Mouse (Mus musculus) lung, postnatal 25 days (tissue): ENCODE data around the gene Klhl18.
A peak's percentile ranks its signal among the peaks of the same experiment; 100 is the strongest.
"Not testable (repeated sequence)": the region's sequence is repeated elsewhere in the genome, so short reads cannot be mapped to it uniquely, and the experiment has no call there.

Experiments used
- DNase-seq: peaks from one replicate; pipeline ENCODE4 v3.0.0; 2022; ENCODE audit warnings: low spot score

The Klhl18 gene

DNA sequence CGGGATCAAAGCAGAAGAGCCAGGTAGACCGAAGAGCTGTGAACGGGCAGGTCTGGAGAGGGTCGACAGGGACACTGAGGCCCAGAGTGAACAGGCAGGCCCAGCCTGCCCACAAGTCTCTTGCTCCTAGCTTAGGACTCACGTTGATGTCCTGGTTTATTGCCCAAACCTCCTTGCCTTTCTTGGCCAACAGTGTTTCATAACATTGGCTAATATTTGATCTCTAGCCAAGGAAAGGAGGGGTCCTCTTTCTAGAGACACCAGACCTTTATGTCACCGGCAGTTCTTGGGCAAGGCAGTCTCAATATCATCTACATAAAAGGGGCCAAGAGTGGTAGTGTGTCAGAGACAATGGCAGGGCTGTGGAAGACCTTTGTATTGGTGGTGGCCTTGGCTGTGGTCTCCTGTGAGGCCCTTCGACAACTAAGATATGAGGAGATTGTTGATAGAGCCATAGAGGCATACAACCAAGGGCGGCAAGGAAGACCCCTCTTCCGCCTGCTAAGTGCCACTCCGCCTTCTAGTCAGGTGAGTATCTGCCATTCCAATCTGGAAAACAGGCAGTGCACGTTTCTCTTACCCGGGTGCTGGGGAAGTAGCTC lies 56.9 kb downstream of the Klhl18 start, which contains the start of gene Ngp:
Gene Ngp (plus strand): TSS at position 237 of the 602 bp plus-strand sequence.
- DNase-seq, result no peak

DNA sequence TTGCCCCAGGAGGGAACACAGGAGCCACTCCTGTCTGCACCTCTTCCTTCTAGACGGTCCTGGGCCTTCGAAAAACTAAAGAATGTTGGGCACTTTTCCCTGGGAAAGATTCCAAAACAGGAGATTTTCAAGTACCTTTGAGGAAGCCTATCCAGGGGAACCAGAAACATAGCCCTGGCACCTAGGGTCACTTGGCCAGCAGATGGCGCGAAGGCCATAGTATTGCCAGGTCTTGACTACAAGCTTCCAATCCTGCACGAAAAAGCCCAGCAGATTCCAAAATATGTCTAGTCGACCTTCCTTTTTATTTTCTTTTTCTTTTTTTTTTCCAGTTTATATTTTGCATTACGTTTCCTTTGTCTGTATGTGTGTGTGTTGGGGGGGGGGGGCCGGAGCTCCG lies 62.7 kb downstream of the Klhl18 start:
- DNase-seq, result peak; percentile 90

DNA sequence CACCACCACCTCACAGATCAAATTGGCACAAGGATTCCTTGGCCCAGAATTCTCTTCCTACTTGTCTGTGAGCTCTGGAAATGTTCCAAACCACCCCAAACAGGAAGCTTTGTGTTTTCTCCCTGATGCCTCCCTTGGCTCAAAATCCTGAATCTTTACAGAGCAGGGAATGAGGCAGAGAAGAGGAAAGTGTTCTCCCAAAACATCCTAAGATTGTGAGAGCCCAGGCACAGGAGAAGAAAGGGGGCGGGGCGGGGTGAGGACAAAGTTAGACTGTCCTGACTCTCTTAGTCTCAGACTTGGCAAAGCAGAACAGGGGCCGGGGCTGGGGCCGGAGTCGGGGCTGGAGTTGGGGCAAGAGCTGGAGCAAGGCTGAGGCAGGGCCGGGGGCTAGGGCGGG lies 63.6 kb downstream of the Klhl18 start:
- peak; percentile 55 for DNase-seq

DNA sequence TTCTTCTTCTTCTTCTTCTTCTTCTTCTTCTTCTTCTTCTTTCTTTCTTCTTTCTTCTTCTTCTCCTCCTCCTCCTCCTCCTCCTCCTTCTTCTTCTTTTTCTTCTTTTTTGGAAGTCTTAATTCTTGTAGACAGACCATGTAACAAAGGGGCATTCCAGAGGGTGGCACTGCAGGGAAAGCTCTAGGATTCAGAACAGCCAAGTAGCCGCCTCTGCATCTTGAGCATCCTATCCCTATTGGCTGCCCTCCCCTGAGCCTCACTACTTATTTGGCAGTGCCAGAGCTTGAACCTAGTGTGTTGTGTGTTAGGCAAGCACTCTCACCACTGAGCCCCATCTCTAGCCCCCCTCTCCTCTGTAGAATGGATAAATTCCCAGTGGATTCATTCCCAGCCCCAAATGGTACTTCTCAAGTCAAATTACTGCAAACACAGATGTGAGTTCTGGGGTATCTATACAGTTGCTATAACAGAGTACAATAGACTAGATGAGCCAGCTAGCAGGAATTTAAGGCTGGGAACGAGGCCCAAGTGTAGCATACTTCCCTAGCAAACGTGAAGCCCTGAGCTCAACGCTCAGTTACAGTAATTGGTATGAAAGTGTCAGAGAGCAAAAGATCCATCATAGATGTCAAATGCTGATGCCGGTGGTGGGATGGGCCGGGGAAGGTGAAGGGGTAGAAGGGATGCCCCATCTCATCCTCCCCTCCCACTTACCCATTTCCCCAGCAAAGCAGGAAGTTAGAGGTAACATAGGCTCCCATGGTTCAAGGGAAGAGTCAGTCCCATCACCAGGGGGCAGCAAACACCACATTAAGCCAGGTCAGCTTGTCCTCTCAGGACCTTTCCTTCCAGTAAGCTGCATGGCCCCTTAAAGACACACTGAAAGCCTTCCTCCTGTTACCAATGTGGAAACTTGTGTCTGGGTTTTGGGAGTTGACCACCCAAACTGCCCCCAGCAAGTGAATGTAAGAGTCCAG lies 65.3 kb downstream of the Klhl18 start:
- peak; percentile 89 for DNase-seq

DNA sequence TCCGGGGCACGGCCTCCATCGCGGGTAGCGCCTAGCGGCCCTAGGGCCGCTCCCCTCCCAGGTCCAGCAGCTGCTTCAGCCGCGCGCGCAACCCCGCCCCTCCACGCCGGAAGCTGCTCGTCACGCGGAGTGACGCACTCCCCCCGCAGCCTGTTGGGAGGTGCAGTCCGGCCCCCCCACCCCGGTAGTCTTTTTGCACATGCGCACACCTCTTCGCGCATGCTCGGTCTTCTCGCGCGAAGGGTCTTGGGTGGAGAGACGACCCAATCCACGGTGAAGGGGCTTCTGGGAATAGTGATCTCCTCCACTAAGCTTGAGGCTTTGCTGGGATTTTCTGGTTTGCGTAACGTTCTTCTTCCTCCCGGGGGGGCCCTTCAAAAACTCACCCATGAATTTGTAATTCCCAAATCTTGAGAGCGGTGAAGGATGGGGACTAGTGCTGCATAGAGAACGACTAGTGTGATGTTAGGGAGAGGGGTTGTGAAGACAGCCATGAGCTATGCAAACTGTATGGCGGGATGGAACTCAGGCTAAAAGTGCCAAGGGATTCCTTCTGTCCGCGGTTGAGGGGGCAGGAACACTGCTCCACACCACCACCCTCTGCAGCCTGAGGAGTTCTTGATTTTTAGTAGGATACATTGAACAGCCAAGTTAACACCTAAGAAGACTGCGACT lies 68.3 kb downstream of the Klhl18 start, which contains the start of gene Ptpn23:
Gene Ptpn23 (minus strand): TSS at position 115 of the 675 bp plus-strand sequence.
- peak; percentile 95 for DNase-seq

DNA sequence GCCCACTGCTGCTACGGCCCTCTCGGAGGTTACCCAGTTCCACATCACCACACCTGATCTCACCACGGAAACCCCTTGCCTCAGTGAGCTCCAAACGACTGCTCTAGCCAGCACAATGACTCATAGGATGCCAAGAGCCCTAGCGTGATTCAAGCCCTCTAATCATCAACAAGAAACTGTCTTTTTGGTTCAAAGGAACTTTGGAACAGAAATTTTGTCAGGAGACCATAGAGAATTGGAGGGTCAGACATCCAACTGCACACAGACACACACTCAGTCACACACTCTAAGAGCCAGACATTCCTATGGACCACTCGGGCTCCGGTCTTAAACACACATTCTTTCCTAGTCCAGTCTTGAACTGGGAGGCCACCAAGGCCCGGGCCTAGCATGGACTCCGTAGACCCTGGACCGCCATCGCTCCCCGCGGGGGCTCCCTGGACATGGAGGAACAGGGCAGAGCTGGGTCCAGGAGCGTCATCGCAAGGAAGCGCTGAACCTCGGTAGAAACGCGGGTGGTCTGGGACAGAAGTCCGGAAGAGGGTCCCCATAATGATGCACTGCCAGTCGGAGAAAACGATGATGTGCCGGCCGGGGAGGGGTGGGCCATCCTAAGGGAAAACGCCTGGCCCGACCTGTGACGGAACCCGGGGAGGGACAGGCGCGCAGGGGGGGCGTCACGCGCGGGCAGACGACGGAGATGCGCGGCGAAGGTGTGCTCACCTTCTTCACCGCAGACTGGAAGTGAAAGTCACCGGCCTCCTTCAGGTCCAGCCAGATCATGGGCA lies 69.0 kb downstream of the Klhl18 start:
- no peak for DNase-seq

DNA sequence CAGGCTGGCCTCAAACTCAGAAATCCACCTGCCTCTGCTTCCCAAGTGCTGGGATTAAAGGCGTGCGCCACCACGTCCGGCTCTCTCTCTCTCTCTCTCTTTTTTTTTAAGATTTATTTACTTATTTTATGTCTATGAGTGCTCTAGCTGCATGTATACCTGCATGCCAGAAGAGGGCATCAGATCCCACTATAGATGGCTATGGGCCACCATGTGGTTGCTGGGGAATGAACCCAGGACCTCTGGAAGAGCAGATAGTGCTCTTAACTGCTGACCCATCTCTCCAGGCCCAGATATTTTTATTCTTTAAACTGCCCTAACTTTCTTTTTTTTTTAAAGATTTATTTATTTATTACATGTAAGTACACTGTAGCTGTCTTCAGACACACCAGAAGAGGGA lies 73.3 kb downstream of the Klhl18 start:
- DNase-seq, result not testable (repeated sequence)

DNA sequence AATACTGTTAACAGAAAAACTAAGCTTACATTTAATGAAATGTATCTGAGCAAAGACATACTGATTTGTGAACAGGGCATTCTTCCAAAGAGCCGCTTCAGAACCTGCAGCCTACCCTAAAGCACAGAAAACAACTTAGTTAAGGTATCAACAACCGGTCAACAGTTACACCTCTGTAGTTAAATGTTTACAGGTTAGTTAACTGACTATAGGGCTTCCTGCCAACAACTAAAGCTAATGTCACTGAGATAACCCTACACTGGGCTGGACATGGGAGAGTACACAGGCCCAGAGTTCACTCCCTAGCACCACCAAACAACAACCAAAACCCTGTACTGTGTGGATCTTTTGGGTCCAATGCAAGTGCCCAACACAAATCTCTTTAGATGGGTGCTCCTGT lies 73.8 kb downstream of the Klhl18 start:
- DNase-seq, result no peak

DNA sequence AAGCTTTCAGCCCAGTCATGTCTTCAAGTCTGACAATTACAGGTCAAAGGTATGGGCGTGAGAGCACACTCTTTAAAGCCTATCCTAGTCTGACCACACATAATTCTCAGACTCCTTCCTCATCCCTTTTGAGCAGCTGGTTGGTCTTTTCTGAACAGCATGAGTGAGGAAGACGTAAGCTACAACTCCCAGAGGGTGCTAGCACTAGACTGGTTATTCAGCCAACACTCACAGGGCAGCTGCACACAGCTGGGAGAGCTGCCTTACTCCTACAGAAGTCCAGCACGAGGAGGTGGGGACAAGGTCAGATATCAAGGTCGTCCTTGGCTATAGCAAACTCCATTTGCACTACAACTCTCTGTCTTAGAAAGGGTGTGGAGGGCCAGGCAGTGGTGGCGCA lies 75.8 kb downstream of the Klhl18 start:
- DNase-seq, result no peak

DNA sequence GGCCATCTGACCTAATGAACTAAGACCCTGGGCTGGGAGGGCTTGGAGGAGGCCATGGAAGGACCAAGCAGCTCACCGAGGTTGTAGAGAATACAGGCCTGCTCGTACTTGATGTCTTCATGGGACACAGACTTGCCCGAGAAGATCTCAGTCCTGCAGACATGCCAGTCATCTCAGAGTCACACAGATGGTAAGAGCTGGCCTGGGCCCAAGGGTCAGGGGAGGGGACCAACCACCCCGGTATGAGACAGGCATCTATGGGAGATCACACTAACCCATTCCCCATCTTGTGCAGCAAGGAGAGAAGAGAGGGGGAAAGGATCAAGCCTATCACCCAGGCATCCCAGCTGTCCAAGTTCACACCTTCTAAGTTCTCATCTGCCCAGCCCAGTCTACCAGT lies 83.2 kb downstream of the Klhl18 start:
- no peak for DNase-seq

DNA sequence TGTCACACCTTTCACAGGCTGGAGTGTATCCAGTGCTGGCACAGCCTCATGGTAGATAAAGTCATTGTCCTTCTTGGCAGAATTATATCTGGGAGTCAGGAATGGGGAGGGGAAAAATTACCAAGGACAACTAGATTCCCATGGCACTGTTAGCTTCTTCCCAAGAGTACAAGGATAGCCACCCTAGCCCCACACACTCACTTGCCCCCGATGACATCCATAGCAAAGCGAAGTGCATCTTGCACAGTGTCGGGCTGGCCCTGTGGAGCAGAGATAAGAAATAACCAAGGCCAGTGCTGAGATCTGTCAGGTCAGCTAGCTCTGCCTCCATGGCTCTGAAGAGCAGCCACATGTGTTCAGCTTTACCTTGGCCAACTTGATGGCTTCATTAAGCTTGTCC lies 85.7 kb downstream of the Klhl18 start:
- no peak for DNase-seq

DNA sequence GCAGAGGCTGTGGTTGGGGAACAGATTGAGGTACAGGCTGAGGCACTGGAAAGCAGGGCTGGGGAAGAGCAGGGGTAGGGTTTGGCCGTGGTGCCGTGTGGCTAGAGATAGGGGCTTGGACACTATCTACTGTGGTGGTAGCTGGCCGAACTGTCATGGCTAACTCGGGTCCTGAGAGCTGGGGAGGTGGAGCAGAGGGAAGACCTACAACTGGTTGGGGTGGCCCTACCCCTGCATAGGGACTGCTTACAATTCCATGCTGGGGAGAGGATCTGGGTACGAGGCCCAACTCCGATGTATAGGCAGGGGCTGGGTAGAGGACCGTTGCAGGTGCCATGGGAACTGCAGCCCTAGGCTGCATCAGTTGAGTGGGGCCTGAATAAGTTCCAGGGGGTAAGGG lies 88.5 kb downstream of the Klhl18 start:
- no peak for DNase-seq

DNA sequence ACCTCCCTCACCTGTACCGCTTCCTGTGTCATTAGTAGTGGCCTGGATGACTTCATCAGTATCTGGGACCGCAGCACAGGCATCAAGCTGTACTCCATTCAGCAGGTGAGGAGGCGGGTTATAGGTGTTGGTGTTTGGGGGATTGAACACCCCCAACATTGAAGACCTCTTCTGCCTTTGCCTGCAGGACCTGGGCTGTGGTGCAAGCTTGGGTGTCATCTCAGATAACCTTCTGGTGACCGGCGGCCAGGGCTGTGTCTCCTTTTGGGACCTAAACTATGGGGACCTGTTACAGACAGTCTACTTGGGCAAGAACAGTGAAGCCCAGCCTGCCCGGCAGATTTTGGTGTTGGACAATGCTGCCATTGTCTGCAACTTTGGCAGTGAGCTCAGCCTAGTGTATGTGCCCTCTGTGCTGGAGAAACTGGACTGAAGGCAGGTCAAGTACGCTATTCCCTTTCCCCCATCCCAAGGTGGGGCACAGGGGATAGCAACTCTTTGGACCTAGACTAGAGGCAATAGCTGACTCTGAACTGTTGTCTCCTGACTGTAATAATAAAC lies 92.0 kb downstream of the Klhl18 start:
- DNase-seq, result no peak

DNA sequence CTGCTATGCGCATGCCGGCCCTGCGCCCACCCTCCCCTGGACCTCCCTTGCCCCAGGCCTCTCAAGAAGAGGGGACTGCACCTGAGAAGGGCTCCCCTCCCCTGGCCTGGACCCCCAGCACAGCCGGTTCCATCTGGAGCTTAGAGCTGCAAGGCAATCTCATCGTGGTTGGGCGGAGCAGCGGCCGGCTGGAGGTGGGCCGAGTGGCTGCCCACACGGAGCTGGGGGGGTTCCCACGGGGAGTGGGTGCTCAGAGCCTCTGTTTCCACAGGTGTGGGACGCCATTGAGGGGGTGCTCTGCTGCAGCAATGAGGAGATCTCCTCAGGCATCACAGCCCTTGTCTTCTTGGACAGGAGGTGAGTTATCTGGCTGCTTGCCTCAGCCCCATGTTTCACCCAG lies 95.2 kb downstream of the Klhl18 start:
- no peak for DNase-seq

DNA sequence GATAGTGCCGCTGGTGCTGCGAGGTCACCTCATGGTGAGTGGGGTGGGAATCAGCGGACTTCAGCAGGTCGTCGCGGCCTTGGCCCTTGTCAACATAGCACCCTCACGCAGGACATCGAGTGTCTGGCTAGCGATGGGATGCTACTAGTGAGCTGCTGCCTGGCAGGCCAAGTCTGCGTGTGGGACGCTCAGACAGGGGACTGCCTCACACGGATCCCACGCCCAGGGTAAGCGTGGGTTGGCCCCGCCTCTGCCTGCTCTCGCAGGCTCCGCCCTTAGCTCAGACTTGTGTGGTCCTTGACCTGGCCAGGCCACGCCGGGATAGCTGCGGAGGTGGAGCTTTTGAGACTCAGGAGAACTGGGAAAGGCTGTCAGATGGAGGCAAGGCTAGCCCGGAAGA lies 95.8 kb downstream of the Klhl18 start:
- no peak for DNase-seq

DNA sequence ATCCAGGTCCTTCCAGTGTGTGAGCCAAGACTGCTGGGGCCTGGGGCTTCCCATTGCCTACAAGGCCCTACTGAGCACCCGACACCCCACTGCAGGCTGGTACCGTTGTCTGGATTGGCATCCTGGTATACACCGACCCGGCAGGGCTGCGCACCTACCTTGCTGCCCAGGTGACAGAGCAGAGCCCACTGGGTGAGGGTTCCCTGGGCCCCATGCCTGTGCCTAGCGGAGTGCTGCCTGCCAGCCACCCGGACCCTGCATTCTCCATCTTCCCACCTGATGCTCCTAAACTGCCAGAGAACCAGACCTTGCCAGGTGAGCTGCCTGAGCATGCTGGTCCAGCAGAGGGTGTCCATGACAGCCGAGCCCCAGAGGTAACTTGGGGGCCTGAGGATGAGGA lies 97.1 kb downstream of the Klhl18 start:
- no peak for DNase-seq

DNA sequence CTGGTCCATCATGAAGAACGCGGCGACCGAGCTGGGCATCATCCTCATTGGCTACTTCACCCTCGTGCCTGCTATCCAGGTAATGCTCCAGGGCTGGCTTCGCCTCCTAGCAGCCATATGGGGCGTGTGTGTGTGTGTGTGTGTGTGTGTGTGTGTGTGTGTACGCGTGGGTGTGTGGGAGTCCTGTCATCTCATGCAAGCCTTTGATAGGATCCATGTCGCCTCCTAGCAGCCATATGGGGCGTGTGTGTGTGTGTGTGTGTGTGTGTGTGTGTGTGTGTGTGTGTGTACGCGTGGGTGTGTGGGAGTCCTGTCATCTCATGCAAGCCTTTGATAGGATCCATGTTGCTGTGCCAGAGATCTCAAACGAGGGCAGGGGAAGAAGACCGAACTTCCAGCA lies 98.8 kb downstream of the Klhl18 start:
- not testable (repeated sequence) for DNase-seq
